Mouse (Mus musculus): ENCODE data around the gene Itga2b. TPM values are rescaled to one million over a fixed set of nuclear protein-coding genes. Genes with fewer than 3 reads are reported as not detected.
"Not testable (repeated sequence)": the region's sequence is repeated elsewhere in the genome, so short reads cannot be mapped to it uniquely, and the experiment has no call there.

Itga2b gene
- total RNA-seq, 2 experiments from 2014 or later = 0.64 to 1.4 TPM

- DNase-seq (ENCODE audit: low spot score) = no peak
Observed at GRCm38 (mm10) chr11:102415034-102415802, 54.7 kb downstream of the Itga2b start.

DNA sequence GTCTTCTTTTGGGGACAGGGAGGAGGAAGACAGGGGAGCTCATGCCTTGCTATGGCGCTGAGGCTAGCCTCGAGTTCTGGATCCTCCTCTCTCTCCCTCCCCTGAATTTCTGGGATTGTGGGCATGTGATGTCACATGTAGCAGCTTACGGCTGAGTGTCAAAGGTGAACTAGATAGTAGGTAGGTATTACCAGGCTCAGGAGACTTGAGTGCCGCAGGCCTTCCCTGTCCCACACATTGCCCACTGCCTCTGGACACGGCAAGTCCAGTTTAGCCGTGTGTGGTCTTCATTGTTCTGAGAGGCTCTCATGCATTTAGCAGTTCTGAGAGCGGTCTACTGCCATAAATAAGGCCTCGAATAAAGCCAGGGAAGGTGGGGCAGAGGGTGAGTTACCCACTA lies 56.9 kb downstream of the Itga2b start:
- no peak for DNase-seq (ENCODE audit: low spot score)

- peak; percentile 94 for DNase-seq (ENCODE audit: low spot score)
Observed at GRCm38 (mm10) chr11:102411704-102412103, 58.2 kb downstream of the Itga2b start.

- no peak for DNase-seq (ENCODE audit: low spot score)
Observed at GRCm38 (mm10) chr11:102411061-102411460, 58.9 kb downstream of the Itga2b start.

- DNase-seq (ENCODE audit: low spot score) = not testable (repeated sequence)
Observed at GRCm38 (mm10) chr11:102410345-102410744, 59.6 kb downstream of the Itga2b start.

GRCm38 (mm10) chr11:102409795-102410330 lies 60.1 kb downstream of the Itga2b start:
- DNase-seq (ENCODE audit: low spot score) = no peak

DNA sequence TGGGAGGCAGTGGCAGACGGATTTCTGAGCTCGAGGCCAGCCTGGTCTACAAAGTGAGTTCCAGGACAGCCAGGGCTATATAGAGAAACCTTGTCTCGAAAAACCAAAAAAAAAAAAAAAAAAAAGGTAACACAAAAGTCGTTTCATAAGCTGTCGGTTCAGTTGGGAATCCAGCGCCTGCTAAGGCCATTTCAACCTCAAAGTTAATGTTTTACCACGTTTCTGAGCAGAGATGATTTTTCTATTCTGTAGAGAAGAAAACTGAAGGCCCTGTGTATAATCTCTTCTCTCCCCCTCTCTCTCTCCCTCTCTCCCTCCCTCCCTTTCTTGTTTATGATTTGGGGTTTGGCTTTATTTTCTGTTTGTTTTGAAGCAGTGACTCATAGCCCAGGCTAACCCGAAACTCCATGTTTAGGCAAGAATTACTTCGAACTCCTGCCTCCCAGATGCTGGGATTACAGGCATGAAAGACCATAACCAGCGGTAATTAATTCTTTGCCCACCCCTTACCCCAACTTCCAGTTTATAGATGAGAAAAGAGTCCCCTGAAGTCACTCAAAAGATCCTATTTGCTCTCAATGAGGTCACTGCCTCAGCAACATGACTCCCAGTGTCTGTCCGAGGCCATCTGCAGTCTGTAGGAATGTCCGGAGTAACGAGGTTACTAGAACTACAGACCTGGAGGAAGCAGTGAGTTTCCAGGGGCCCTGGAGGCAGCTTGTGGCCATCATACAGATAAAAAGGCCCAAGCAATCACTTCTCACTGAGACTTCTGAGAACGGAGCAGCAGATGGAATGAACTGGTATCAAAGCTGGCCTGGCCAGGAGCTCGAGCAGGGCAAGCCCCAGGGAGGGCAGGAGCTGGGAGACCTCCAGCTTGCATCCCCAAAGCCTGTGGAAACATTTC lies 60.8 kb downstream of the Itga2b start:
- no peak for DNase-seq (ENCODE audit: low spot score)

GRCm38 (mm10) chr11:102408344-102408876 lies 61.5 kb downstream of the Itga2b start:
- peak; percentile 99 for DNase-seq (ENCODE audit: low spot score)

- no peak for DNase-seq (ENCODE audit: low spot score)
Observed at GRCm38 (mm10) chr11:102407834-102408215, 62.1 kb downstream of the Itga2b start, which contains the start of gene Slc25a39. Gene Slc25a39, minus strand, starts transcription at chr11:102407946.

DNA sequence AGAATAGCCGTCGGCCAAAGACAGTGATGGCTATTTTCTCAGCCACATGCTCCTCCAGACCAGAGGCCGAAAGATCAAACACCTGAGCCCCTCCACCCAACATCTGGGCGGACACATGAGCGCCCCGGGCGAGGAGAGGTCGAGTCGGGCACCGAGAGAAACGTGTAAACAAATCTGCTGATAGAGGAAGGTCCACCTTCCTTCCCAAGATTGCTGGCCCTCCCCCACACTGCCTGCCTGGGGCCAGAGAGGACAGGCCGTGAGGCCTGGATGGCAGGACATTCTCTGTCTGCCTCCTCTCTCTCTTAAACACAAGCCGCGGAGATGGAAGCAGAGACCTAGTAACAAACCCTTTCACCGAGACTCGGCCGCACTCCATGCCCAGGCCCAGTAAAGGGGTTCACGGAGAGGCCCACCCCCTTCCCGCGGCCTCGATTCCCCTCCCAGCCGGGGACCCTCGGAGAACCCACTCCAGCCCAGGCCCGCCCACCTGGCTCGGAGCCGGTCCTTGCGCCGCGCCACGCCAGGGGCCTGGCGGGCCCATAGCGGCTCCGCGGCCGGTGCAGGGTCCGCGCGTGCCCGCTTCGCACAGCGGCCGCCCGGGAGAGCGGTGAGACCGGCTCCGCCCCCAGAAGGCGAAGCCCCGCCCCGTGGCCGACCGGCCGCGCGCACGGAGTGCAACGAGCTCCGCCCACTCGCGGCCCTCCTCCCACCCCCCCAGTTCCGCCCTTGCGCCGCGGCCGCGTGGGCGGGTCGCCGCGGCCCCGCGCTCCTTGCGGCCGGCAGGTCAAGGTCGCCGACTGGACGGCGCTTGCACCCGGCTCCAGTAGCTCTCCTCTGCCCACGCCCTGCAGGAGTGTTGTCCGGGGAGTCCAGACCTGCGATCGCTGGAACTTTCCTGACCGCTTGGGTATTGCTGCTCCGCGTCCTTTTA lies 62.8 kb downstream of the Itga2b start:
- peak; percentile 91 for DNase-seq (ENCODE audit: low spot score)

DNA sequence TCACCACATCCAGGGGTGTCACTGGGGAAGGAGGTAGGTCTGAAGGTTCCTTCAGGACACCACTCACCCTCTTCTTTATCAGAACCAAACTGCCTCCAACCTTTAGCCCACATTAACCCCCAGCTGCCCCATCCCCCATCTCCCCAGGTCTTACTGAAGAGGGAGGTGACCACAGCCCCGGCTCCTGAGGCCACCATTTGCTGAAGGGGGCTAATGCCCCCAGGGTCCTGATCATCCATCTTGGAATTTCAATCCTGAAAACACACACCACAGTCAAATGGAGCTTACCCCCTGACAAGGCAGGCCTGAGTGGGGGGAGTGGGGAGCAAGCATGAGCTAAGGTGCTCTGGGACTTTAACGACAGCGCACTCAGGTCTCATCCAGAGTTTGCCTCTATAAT lies 63.5 kb downstream of the Itga2b start:
- no peak for DNase-seq (ENCODE audit: low spot score)

DNA sequence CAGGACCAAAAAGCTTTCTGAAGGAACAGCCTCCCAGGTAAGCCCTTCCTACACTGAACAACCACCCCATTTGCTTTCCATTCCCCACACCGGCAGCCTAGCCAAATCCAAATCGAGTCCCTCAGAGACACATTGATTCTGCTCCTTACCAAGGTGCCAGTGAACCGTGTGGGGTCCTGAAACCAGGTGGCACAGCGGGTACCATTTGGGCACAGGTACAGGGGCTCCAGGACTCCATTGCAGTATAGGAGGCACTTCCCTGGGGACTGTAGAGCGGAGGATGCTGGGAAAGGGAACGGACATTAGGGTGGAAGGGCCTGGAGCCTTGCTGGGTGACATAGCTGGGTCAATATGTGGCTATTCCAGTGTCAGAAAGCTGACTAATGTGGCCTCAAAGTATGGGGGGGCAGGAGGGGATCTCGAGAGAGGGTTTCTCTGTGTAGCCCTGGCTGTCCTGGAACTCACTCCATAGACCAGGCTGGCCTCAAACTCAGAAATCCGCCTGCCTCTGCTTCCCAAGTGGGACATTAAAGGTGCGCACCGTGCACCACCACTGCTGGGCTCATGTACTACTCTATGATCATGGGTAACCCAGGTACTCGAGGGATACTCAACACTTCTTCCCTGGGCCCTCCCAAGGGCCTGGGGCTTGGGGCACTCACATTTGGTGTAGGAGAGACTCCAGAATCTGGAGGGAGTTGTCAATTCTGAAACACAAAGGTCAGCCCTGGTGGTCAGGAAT lies 64.2 kb downstream of the Itga2b start:
- DNase-seq (ENCODE audit: low spot score) = no peak

- DNase-seq (ENCODE audit: low spot score) = no peak
Observed at GRCm38 (mm10) chr11:102404161-102405010, 65.5 kb downstream of the Itga2b start.

- DNase-seq (ENCODE audit: low spot score) = no peak
Observed at GRCm38 (mm10) chr11:102403657-102404056, 66.3 kb downstream of the Itga2b start.

Small RNA genes lying within 50 kb of the gene (microRNA-seq; reads per million reads assigned to microRNA genes)
- gene Mir6930 = not detected

Other genes with a start within 250 kb of the Itga2b start
- gene Hdac5, start 240.0 kb downstream of the Itga2b start, total RNA-seq (2021) = 100 to 1,000 TPM in 1 of 2 experiments, 10 to 100 TPM in 1; 73.6 to 104 TPM
- not detected for gene BC030867, start 221.2 kb downstream of the Itga2b start, total RNA-seq (2021)
- gene Asb16, start 201.4 kb downstream of the Itga2b start, total RNA-seq (2021) = 10 to 100 TPM; 86.0 to 97.5 TPM
- gene Tmub2, start 185.2 kb downstream of the Itga2b start, total RNA-seq (2021) = 10 to 100 TPM; 14.6 to 15.8 TPM
- gene Atxn7l3, start 173.5 kb downstream of the Itga2b start, total RNA-seq (2021) = 10 to 100 TPM in 1 of 2 experiments, 1 to 10 TPM in 1; 9.3 to 13.0 TPM
- 10 to 100 TPM; 35.4 to 42.6 TPM for gene Ubtf, start 150.4 kb downstream of the Itga2b start, total RNA-seq (2021)
- under 1 TPM in 1 of 2 experiments, not detected in 1; 0.07 TPM for gene Slc4a1, start 103.9 kb downstream of the Itga2b start, total RNA-seq (2021)
- not detected for gene Rundc3a, start 76.7 kb downstream of the Itga2b start, total RNA-seq (2021)
- 10 to 100 TPM; 61.2 to 62.0 TPM for gene Slc25a39, start 62.2 kb downstream of the Itga2b start, total RNA-seq (2021)
- gene Grn, start 39.8 kb downstream of the Itga2b start, total RNA-seq (2021) = 10 to 100 TPM; 17.1 to 20.7 TPM
- gene Fam171a2, start 22.4 kb downstream of the Itga2b start, total RNA-seq (2021) = 1 to 10 TPM in 1 of 2 experiments, under 1 TPM in 1; 0.62 to 1.1 TPM
- 10 to 100 TPM; 26.1 to 27.1 TPM for gene Gpatch8, start 86.3 kb upstream of the Itga2b start, total RNA-seq (2021)
- gene Gm11627, start 109.3 kb upstream of the Itga2b start, total RNA-seq (2021) = under 1 TPM in 1 of 2 experiments, not detected in 1; 0.43 TPM
- gene Fzd2, start 134.3 kb upstream of the Itga2b start, total RNA-seq (2021) = 1 to 10 TPM in 1 of 2 experiments, under 1 TPM in 1; 0.89 to 1.8 TPM
- gene Meioc, start 193.6 kb upstream of the Itga2b start, total RNA-seq (2021) = not detected
- 10 to 100 TPM; 74.4 to 79.7 TPM for gene Ccdc43, start 227.7 kb upstream of the Itga2b start, total RNA-seq (2021)